Mouse (Mus musculus) hindbrain, embryonic 10.5 days (tissue): Measurements from ENCODE around the gene Dlg2. TPM values are rescaled to one million over a fixed set of nuclear protein-coding genes. Genes with fewer than 3 reads are reported as not detected.

Source experiments
- DNase-seq: peaks from one replicate; pipeline ENCODE4 v3.0.0-alpha.2; 2017; ENCODE audit warnings: low spot score
- H3K27ac ChIP-seq: fragments of 300-500 bp; sonication (generic); 2 replicates; pipeline ENCODE4 v1.5.1; 2016; ENCODE audit warnings: mild to moderate bottlenecking, moderate library complexity
- H3K27me3 ChIP-seq: fragments of 300-500 bp; sonication (generic); 2 replicates; pipeline ENCODE4 v1.6.1; 2016; ENCODE audit warnings: mild to moderate bottlenecking; ENCODE audit not compliant: poor library complexity, insufficient read depth, severe bottlenecking
- H3K36me3 ChIP-seq: fragments of 300-500 bp; sonication (generic); 2 replicates; pipeline ENCODE4 v1.6.1; 2016; ENCODE audit warnings: mild to moderate bottlenecking, moderate library complexity
- H3K4me1 ChIP-seq: fragments of 300-500 bp; sonication (generic); replicated peaks from 2 replicates; pipeline ENCODE4 v1.6.1; 2016; ENCODE audit warnings: mild to moderate bottlenecking
- H3K4me3 ChIP-seq: fragments of 300-500 bp; sonication (generic); 2 replicates; pipeline ENCODE4 v1.5.1; 2016; ENCODE audit warnings: mild to moderate bottlenecking, moderate library complexity
- H3K9me3 ChIP-seq: fragments of 300-500 bp; sonication (generic); 2 replicates; pipeline ENCODE4 v1.6.1; 2016; ENCODE audit warnings: mild to moderate bottlenecking, moderate library complexity
- WGBS: fragments of 180-500 bp; shearing (Covaris S2); methylation state at CpG from one replicate; pipeline ENCODE4 v1.1.7; 2016; 5-methylcytosine and 5-hydroxymethylcytosine counted together
- polyA plus RNA-seq: library from polyadenylated mRNA; unstranded; fragments of >200 nt; fragmentation: Nextera tagmentation; extraction: Ambion mirVana; gene quantifications from 2 replicates; pipeline ENCODE4 v1.2.1, GENCODE M21; 2016

The Dlg2 gene
- polyA plus RNA-seq, 1 experiment from 2014 or later: 2.2 TPM

DNA sequence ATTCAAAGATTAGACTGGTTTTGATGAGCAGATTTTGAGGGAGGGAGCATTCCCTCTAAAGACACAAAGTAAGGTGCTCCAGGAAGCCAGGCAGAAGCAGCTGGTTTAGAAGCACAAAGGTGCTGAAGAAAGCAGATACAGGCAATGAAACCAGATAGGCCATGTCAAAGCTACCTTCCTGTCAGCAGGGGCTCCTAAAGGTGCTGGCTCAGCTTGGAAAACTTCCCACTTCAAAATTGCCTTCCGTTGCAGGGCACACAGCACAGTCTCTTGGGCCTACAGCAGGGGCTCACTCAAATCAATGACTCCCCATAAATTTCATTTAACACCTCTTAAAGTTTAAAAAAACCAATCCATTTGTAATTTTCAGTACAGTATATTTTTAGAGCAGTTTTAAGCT is 1843.0 kb downstream of the Dlg2 start:
- 69% methylated on average over 1 of the region's 1 CpGs for WGBS
- H3K4me1 ChIP-seq: peaks cover 10% of the 10 kb centered on the region; the same call in 1 of the 2 replicates
- H3K27ac ChIP-seq: no peak overlapping the region
- no peaks in the 10 kb centered on the region for H3K36me3 ChIP-seq
- no peaks in the 10 kb centered on the region for H3K27me3 ChIP-seq
- DNase-seq: no peak
- H3K9me3 ChIP-seq: no peaks in the 10 kb centered on the region
- H3K4me3 ChIP-seq: no peak overlapping the region

DNA sequence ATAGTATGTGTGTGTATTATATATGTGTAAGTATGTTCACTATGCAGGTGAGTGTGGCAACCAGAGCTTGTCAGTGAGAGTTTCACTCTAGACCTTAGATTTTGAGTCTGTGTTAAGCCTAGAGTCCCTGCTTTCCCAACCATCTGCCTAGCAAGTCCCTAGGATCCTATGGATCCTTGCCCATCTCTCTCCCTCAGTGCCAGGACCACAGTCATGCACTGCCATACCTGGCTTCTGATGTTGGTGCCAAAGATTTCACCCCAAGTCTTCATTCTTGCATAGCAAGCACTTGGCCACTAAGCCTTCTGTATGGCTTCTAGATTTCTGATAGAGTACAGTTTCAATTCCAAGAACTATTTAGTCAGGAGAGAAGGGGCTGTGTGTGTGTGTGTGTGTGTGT is 1843.7 kb downstream of the Dlg2 start:
- no peak overlapping the region for H3K27ac ChIP-seq
- no peaks in the 10 kb centered on the region for H3K36me3 ChIP-seq
- H3K9me3 ChIP-seq: no peaks in the 10 kb centered on the region
- no peak for DNase-seq
- no peak overlapping the region for H3K4me3 ChIP-seq
- H3K27me3 ChIP-seq: no peaks in the 10 kb centered on the region
- peaks cover 10% of the 10 kb centered on the region; the same call in 1 of the 2 replicates for H3K4me1 ChIP-seq

GRCm38 (mm10) chr7:92321786-92322185 is 1845.3 kb downstream of the Dlg2 start:
- Histone ChIP-seq H3K4me1 (peaks cover 10% of the 10 kb centered on the region; the same call in 1 of the 2 replicates), H3K27ac (no peak overlapping the region), H3K9me3 (no peaks in the 10 kb centered on the region), H3K4me3 (no peak overlapping the region), H3K27me3 (no peaks in the 10 kb centered on the region), H3K36me3 (no peaks in the 10 kb centered on the region)
- DNase-seq: no peak
- WGBS: 86% methylated on average over 2 of the region's 2 CpGs

DNA sequence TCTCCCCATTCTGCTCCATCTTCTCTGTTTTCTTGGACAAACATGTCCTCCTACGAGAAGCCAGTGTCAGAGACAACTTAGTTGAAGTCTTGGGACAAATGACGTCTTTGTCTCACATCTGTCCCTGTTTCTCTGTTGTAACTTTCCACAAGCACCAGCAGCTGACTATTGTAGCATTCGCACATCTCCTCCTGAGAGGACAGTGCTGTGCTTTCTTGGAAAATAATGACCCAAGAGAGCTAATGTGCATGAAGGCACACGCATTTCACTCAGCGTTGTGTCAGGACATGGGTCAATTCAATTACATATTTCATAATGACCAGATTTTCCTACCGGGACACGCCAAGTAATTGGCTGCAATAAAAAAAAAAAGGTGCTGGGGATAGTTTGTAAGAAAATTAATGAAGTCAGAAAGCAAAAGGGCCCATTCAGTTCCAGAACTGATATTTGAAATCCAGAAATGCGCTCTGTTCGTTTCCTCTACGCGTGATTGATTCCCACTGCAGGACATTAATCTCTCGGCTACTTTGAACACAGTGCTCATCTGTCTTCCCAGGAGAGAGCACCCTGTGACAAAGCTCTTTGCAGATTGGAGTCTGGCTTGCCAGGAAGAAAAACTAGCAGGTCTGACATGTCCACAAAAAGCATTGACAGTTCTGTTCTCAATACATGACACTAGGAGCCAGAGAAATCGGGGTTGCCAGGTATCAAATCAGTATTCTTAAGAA is 1846.0 kb downstream of the Dlg2 start:
- no peak for DNase-seq
- peaks cover 10% of the 10 kb centered on the region; the same call in 1 of the 2 replicates for H3K4me1 ChIP-seq
- 61% methylated on average over 13 of the region's 13 CpGs for WGBS

GRCm38 (mm10) chr7:92323710-92324109 is 1847.2 kb downstream of the Dlg2 start:
- WGBS: 49% methylated on average over 4 of the region's 4 CpGs
- peak; percentile 23 for DNase-seq
- Histone ChIP-seq H3K27ac (no peak overlapping the region), H3K9me3 (no peaks in the 10 kb centered on the region), H3K36me3 (no peaks in the 10 kb centered on the region), H3K4me3 (no peak overlapping the region), H3K4me1 (peaks cover 10% of the 10 kb centered on the region; the same call in 1 of the 2 replicates), H3K27me3 (no peaks in the 10 kb centered on the region)

More for the DNA sequence above, 1846.0 kb downstream of the Dlg2 start:
- Histone ChIP-seq H3K36me3 (no peaks in the 10 kb centered on the region), H3K9me3 (no peaks in the 10 kb centered on the region), H3K27ac (no peak overlapping the region), H3K4me3 (no peak overlapping the region), H3K27me3 (no peaks in the 10 kb centered on the region)

DNA sequence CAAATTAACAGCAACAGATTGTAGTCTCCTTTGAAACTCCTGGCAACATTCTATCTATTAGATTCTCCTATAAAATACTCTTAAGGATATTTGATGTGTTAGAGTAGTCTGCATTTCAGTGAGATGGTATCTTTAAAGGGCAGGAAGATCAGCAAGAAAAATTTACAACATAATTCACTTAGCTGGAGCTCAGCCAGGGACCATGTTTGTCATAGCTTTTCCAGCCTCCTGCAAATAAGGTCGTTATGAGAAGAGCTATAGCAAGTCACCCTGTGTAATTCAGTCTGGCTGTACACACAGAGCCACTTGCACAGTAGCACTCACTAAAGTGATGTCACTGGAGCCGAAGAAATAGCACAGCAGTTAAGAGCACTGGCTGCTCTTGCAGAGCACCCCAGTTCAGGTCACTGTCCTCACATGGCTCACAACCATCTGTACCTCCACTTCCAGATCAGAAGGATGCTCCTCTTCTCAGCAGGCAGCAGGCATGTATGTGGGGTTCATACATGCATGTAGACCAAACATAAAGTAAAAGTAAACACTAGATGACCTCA is 1850.9 kb downstream of the Dlg2 start:
- Histone ChIP-seq H3K4me3 (no peak overlapping the region), H3K36me3 (no peaks in the 10 kb centered on the region), H3K4me1 (peaks cover 6% of the 10 kb centered on the region; the same call in 1 of the 2 replicates), H3K9me3 (no peaks in the 10 kb centered on the region), H3K27me3 (no peaks in the 10 kb centered on the region), H3K27ac (no peak overlapping the region)
- DNase-seq: no peak
- 83% methylated on average over 2 of the region's 2 CpGs for WGBS

- H3K9me3 ChIP-seq: no peaks in the 10 kb centered on the region
- H3K4me1 ChIP-seq: no peaks in the 10 kb centered on the region
- H3K27me3 ChIP-seq: no peaks in the 10 kb centered on the region
- H3K4me3 ChIP-seq: no peak overlapping the region
- no peaks in the 10 kb centered on the region for H3K36me3 ChIP-seq
- 80% methylated on average over 5 of the region's 5 CpGs for WGBS
- H3K27ac ChIP-seq: no peak overlapping the region
- no peak for DNase-seq
Measured at GRCm38 (mm10) chr7:92333220-92333898, 1856.9 kb downstream of the Dlg2 start.

GRCm38 (mm10) chr7:92356542-92356941 is 1880.1 kb downstream of the Dlg2 start:
- Histone ChIP-seq H3K36me3 (no peaks in the 10 kb centered on the region), H3K27me3 (no peaks in the 10 kb centered on the region), H3K27ac (no peak overlapping the region), H3K4me3 (no peak overlapping the region), H3K9me3 (no peaks in the 10 kb centered on the region), H3K4me1 (no peaks in the 10 kb centered on the region)
- WGBS: 74% methylated on average over 3 of the region's 3 CpGs
- DNase-seq: no peak

GRCm38 (mm10) chr7:92363386-92363785 is 1886.9 kb downstream of the Dlg2 start:
- DNase-seq: no peak
- no peaks in the 10 kb centered on the region for H3K4me1 ChIP-seq

GRCm38 (mm10) chr7:92363800-92364199 is 1887.3 kb downstream of the Dlg2 start:
- no peaks in the 10 kb centered on the region for H3K4me1 ChIP-seq
- WGBS: 86% methylated on average over 4 of the region's 4 CpGs
- no peak for DNase-seq
- no peak overlapping the region for H3K27ac ChIP-seq
- H3K9me3 ChIP-seq: no peaks in the 10 kb centered on the region
- H3K27me3 ChIP-seq: no peaks in the 10 kb centered on the region
- H3K4me3 ChIP-seq: no peak overlapping the region
- H3K36me3 ChIP-seq: no peaks in the 10 kb centered on the region

More at GRCm38 (mm10) chr7:92363386-92363785, 1886.9 kb downstream of the Dlg2 start:
- H3K27me3 ChIP-seq: no peaks in the 10 kb centered on the region
- 74% methylated on average over 3 of the region's 3 CpGs for WGBS
- H3K27ac ChIP-seq: no peak overlapping the region
- H3K36me3 ChIP-seq: no peaks in the 10 kb centered on the region
- no peak overlapping the region for H3K4me3 ChIP-seq
- no peaks in the 10 kb centered on the region for H3K9me3 ChIP-seq

DNA sequence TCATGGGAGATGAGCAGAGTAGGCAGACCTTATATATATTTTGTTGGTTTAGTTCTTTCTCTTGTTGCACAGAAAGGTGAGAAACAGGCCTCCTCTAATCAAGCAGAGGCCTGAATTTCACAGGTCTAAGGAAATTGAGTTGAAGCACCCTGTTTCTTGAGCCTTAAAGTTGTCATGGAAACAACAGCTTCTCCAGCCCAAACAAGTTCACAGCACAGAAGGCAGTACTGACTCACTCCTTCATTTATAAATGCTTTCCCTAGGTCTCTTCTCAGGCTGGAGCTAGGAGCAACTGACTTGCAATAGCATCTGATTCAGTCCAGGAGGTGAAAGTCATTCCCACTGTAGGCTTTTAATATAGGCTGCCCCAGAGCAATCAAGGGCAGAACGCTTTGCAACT is 1890.6 kb downstream of the Dlg2 start:
- H3K4me3 ChIP-seq: no peak overlapping the region
- WGBS: 89% methylated on average over 1 of the region's 1 CpGs
- no peaks in the 10 kb centered on the region for H3K4me1 ChIP-seq
- H3K27ac ChIP-seq: no peak overlapping the region
- H3K27me3 ChIP-seq: no peaks in the 10 kb centered on the region
- H3K9me3 ChIP-seq: no peaks in the 10 kb centered on the region
- DNase-seq: no peak
- H3K36me3 ChIP-seq: no peaks in the 10 kb centered on the region

GRCm38 (mm10) chr7:92370521-92370920 is 1894.0 kb downstream of the Dlg2 start:
- H3K9me3 ChIP-seq: no peaks in the 10 kb centered on the region
- H3K4me3 ChIP-seq: no peak overlapping the region
- H3K4me1 ChIP-seq: no peaks in the 10 kb centered on the region
- DNase-seq: no peak
- H3K27me3 ChIP-seq: no peaks in the 10 kb centered on the region
- H3K27ac ChIP-seq: no peak overlapping the region
- H3K36me3 ChIP-seq: no peaks in the 10 kb centered on the region

DNA sequence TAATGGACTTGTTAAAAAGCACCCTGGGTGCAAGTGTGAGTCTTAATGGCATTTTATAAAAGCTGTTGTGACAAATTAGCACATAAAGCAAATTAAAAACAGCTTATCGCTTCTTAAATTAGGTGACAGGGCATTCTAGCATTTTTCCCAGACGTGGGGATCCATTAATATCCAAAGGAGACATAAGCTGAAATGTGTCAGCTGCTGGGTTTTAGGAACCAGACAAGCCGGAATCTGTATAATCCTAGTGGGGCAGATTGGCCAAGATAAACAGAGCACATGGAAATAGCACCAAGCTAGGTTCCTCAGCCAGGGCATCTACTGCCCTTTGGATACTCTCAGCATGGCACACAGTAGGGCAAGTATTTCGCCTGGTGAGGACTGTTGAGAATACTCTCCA is 1895.2 kb downstream of the Dlg2 start:
- Histone ChIP-seq H3K4me1 (no peaks in the 10 kb centered on the region), H3K36me3 (no peaks in the 10 kb centered on the region), H3K9me3 (no peaks in the 10 kb centered on the region), H3K27me3 (no peaks in the 10 kb centered on the region), H3K27ac (no peak overlapping the region), H3K4me3 (no peak overlapping the region)
- 79% methylated on average over 4 of the region's 4 CpGs for WGBS
- no peak for DNase-seq
